Mouse (Mus musculus) ES-E14 (cell line): ENCODE data around the gene Gpr84. TPM values are rescaled to one million over a fixed set of nuclear protein-coding genes. Genes with fewer than 3 reads are reported as not detected.
A peak's percentile ranks its signal among the peaks of the same experiment; 100 is the strongest.

Experiments
- DNase-seq: peaks from one replicate; pipeline ENCODE4 v3.0.0-alpha.2; 2013; ENCODE audit warnings: low read depth, low spot score
- H3K27ac ChIP-seq: 2 replicates; pipeline ENCODE4 v1.5.1; 2012; ENCODE audit warnings: low read depth, mild to moderate bottlenecking, low read length, moderate library complexity, mixed read lengths; ENCODE audit not compliant: poor library complexity, insufficient read depth, severe bottlenecking
- H3K36me3 ChIP-seq: 2 replicates; pipeline ENCODE4 v1.6.1; 2012; ENCODE audit warnings: mild to moderate bottlenecking, low read length, moderate library complexity, mixed read lengths; ENCODE audit not compliant: control insufficient read depth, poor library complexity, insufficient read depth, severe bottlenecking
- H3K4me1 ChIP-seq, 2 experiments: fragments of 150-350 bp in 1 of 2; sonication (generic) in 1 of 2; 2 replicates each; pipeline ENCODE4 v1.6.1; 2012; ENCODE audit warnings: low read length in 2 of 2, mild to moderate bottlenecking in 1 of 2, mixed read lengths in 1 of 2; ENCODE audit not compliant: control insufficient read depth in 2 of 2, insufficient read depth in 2 of 2, poor library complexity in 1 of 2
- H3K4me3 ChIP-seq, 2 experiments: fragments of 150-350 bp in 1 of 2; sonication (generic) in 1 of 2; 2 replicates each; pipeline ENCODE4 v1.5.1; 2012; ENCODE audit warnings: low read length in 2 of 2, low read depth in 1 of 2, mild to moderate bottlenecking in 1 of 2, mixed read lengths in 1 of 2; ENCODE audit not compliant: insufficient read depth in 1 of 2, poor library complexity in 1 of 2, severe bottlenecking in 1 of 2
- H3K9ac ChIP-seq: 2 replicates; pipeline ENCODE4 v1.6.1; 2012; ENCODE audit warnings: low read depth, mild to moderate bottlenecking, low read length, mixed read lengths; ENCODE audit not compliant: poor library complexity, insufficient read depth, severe bottlenecking
- H3K9me3 ChIP-seq: fragments of 150-350 bp; sonication (generic); 2 replicates; pipeline ENCODE4 v1.6.1; 2012; ENCODE audit warnings: low read depth, mild to moderate bottlenecking, low read length; ENCODE audit not compliant: control insufficient read depth, insufficient read depth
- CHD2 ChIP-seq: IDR thresholded peaks from 2 replicates; pipeline ENCODE4 v1.6.1; 2014; ENCODE audit warnings: mild to moderate bottlenecking, low read depth, low read length, inconsistent platforms
- HCFC1 ChIP-seq: IDR thresholded peaks from 2 replicates; pipeline ENCODE4 v1.6.1; 2012; ENCODE audit warnings: low read length, inconsistent platforms, borderline replicate concordance; ENCODE audit not compliant: insufficient read depth
- MAFK ChIP-seq: IDR thresholded peaks from 2 replicates; pipeline ENCODE4 v1.6.1; 2014; ENCODE audit warnings: mild to moderate bottlenecking, low read depth, low read length, inconsistent platforms; ENCODE audit not compliant: insufficient read depth
- ZC3H11A ChIP-seq: IDR thresholded peaks from 2 replicates; pipeline ENCODE4 v1.6.1; 2012; ENCODE audit warnings: low read depth, mild to moderate bottlenecking, inconsistent platforms, low read length, borderline replicate concordance
- ZNF384 ChIP-seq: IDR thresholded peaks from 2 replicates; pipeline ENCODE4 v1.6.1; 2012; ENCODE audit warnings: low read depth, low read length, inconsistent platforms
- in situ Hi-C, 2 experiments: fragments of 600-800 bp; cut with MboI; formaldehyde crosslinking; loops; one replicate each; pipeline ENCODE4 v1.15.1; 2025; ENCODE audit warnings: low sequenced_read_pairs in 2 of 2, inconsistent platforms in 1 of 2; ENCODE audit not compliant: unreplicated experiment in 2 of 2
- total RNA-seq: library from RNA; depleted of rRNA; stranded (reverse); fragments of 300-350 nt; gene quantifications from 2 replicates; pipeline ENCODE4 v1.2.3, GENCODE M21; 2012

Gpr84 gene
- total RNA-seq, 1 experiment: 0.40 TPM

DNA sequence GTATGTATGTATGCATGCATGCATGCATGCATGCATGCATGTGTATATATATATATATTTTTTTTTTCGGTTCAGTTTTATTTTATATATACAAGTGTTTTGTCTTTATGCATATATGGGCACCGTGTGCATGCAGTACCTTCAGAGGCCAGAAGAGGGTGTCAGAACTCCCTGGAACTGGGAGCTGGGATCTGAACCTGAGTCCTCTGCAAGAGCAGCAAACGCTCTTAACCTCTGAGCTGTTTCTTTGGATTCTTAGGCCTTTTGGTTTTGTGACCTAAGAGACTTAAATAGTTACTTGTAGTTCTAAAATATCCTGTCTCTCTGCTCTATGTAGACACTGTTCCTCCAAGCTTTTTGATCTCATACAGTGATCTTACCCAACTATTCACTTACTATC, 26.3 kb downstream of the Gpr84 start:
- Histone ChIP-seq H3K27ac (no peak overlapping the region), H3K36me3 (no peaks in the 10 kb centered on the region), H3K9ac (no peak overlapping the region), H3K4me3 (no peak overlapping the region), H3K9me3 (no peaks in the 10 kb centered on the region; the same call in 1 of the 2 replicates), H3K4me1 (no peaks in the 10 kb centered on the region)
- no peak for TF ChIP-seq CHD2
- TF ChIP-seq ZNF384: no peak
- TF ChIP-seq MAFK: no peak
- no peak for TF ChIP-seq HCFC1
- TF ChIP-seq ZC3H11A: no peak
- DNase-seq: no peak
- in situ Hi-C loops: no loop called here

- Histone ChIP-seq H3K4me1 (no peaks in the 10 kb centered on the region), H3K4me3 (no peak overlapping the region), H3K36me3 (no peaks in the 10 kb centered on the region), H3K27ac (no peak overlapping the region), H3K9me3 (no peaks in the 10 kb centered on the region; the same call in 1 of the 2 replicates), H3K9ac (no peak overlapping the region)
- in situ Hi-C loops: no loop called here
- no peak for DNase-seq
- TF ChIP-seq ZC3H11A (no peak), CHD2 (no peak), ZNF384 (no peak), HCFC1 (no peak), MAFK (no peak)
Measured at GRCm38 (mm10) chr15:103281465-103282205, 28.8 kb downstream of the Gpr84 start.

GRCm38 (mm10) chr15:103280817-103281464, 29.5 kb downstream of the Gpr84 start:
- Histone ChIP-seq H3K9ac (no peak overlapping the region), H3K27ac (no peak overlapping the region), H3K36me3 (no peaks in the 10 kb centered on the region), H3K4me1 (no peaks in the 10 kb centered on the region), H3K9me3 (no peaks in the 10 kb centered on the region; the same call in 1 of the 2 replicates), H3K4me3 (no peak overlapping the region)
- in situ Hi-C loops: no loop called here
- TF ChIP-seq ZC3H11A (no peak), MAFK (no peak), ZNF384 (no peak), CHD2 (no peak), HCFC1 (no peak)
- DNase-seq: no peak

DNA sequence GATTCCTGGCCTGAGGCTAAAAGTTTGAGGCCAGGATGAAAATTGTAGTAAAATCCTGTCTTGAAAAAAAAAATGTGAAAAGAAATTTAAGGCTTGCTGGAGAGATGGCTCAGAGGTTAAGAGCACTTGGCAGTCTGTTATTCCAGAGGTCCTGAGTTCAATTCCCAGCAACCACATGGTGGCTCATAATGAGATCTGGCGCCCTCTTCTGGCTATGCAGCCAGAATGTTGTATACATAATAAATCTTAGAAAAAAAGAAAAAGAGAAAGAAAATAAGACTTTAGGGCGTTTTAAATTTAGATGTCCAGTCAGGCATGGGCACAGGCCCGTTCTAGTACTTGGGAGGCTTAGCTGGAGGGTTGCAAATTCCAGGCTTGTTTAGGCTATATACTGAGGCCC, 30.7 kb downstream of the Gpr84 start:
- Histone ChIP-seq H3K9ac (no peak overlapping the region), H3K27ac (no peak overlapping the region), H3K9me3 (no peaks in the 10 kb centered on the region), H3K36me3 (no peaks in the 10 kb centered on the region), H3K4me3 (no peak overlapping the region), H3K4me1 (no peaks in the 10 kb centered on the region)
- TF ChIP-seq CHD2 (no peak), ZNF384 (peak; percentile 62; the same call in 1 of the 2 replicates), ZC3H11A (no peak)
- DNase-seq: no peak
- in situ Hi-C loops: no loop called here
